Mouse (Mus musculus): ENCODE measurements around the gene Rmnd5b. TPM values are rescaled to one million over a fixed set of nuclear protein-coding genes. Genes with fewer than 3 reads are reported as not detected.
"Not testable (repeated sequence)": the region's sequence is repeated elsewhere in the genome, so short reads cannot be mapped to it uniquely, and the experiment has no call there.

Rmnd5b gene
- polyA plus RNA-seq, 1 experiment from 2014 or later, result 34.2 TPM

- H3K4me3 ChIP-seq (ENCODE audit: low read depth, low read length), result peak overlapping the region; percentile 32
- no peaks in the 10 kb centered on the region for H3K27me3 ChIP-seq (replicated peaks; ENCODE audit: control insufficient read depth, insufficient read depth, low read length)
- 9% methylated on average over 7 of the region's 7 CpGs for WGBS
- peak overlapping the region; percentile 53 for H3K9ac ChIP-seq (ENCODE audit: low read depth, low read length)
- H3K4me2 ChIP-seq (replicated peaks; ENCODE audit: low read depth), result peak overlapping the region; percentile 70
- H3K36me3 ChIP-seq (ENCODE audit: control insufficient read depth, insufficient read depth), result no peaks in the 10 kb centered on the region
- H3K4me1 ChIP-seq (replicated peaks; ENCODE audit: control insufficient read depth, insufficient read depth, low read length), result peaks cover 3% of the 10 kb centered on the region; the same call in 1 of the 2 replicates
- TF ChIP-seq CTCF (IDR thresholded peaks at IDR 0.05; ENCODE audit: low read depth), result no peak
- H3K27ac ChIP-seq (ENCODE audit: low read depth, low read length), result peak overlapping the region; percentile 91
- ATAC-seq, result peak; percentile 58
- no peaks in the 10 kb centered on the region for H3K9me3 ChIP-seq (ENCODE audit: control insufficient read depth)
Measured at GRCm38 (mm10) chr11:51615129-51615528, 20.6 kb downstream of the Rmnd5b start.

GRCm38 (mm10) chr11:51614256-51614655 is 21.4 kb downstream of the Rmnd5b start:
- peak; percentile 27 for TF ChIP-seq CTCF (IDR thresholded peaks at IDR 0.05; ENCODE audit: low read depth)
- no peaks in the 10 kb centered on the region for H3K27me3 ChIP-seq (replicated peaks; ENCODE audit: control insufficient read depth, insufficient read depth, low read length)
- 0 out of 2 replicates have a peak overlapping the region, but pooled peaks have one; percentile 91 for H3K27ac ChIP-seq (ENCODE audit: low read depth, low read length)
- H3K36me3 ChIP-seq (ENCODE audit: control insufficient read depth, insufficient read depth), result no peaks in the 10 kb centered on the region
- ATAC-seq, result no peak
- no peak overlapping the region for H3K4me3 ChIP-seq (ENCODE audit: low read depth, low read length)
- H3K4me2 ChIP-seq (replicated peaks; ENCODE audit: low read depth), result no peak overlapping the region
- H3K4me1 ChIP-seq (replicated peaks; ENCODE audit: control insufficient read depth, insufficient read depth, low read length), result peaks cover 6% of the 10 kb centered on the region; the same call in 1 of the 2 replicates
- H3K9ac ChIP-seq (ENCODE audit: low read depth, low read length), result no peak overlapping the region
- 74% methylated on average over 8 of the region's 8 CpGs for WGBS
- no peaks in the 10 kb centered on the region for H3K9me3 ChIP-seq (ENCODE audit: control insufficient read depth)

GRCm38 (mm10) chr11:51609940-51610339 is 25.8 kb downstream of the Rmnd5b start:
- H3K4me1 ChIP-seq (replicated peaks; ENCODE audit: control insufficient read depth, insufficient read depth, low read length), result peaks cover 11% of the 10 kb centered on the region; the same call in 1 of the 2 replicates
- not testable (repeated sequence) for H3K9me3 ChIP-seq (ENCODE audit: control insufficient read depth); H3K36me3 ChIP-seq (ENCODE audit: control insufficient read depth, insufficient read depth); ATAC-seq; H3K9ac ChIP-seq (ENCODE audit: low read depth, low read length); H3K4me2 ChIP-seq (replicated peaks; ENCODE audit: low read depth); H3K27me3 ChIP-seq (replicated peaks; ENCODE audit: control insufficient read depth, insufficient read depth, low read length); H3K4me3 ChIP-seq (ENCODE audit: low read depth, low read length); H3K27ac ChIP-seq (ENCODE audit: low read depth, low read length)
- WGBS, result 73% methylated on average over 5 of the region's 5 CpGs

GRCm38 (mm10) chr11:51609266-51609909 is 26.3 kb downstream of the Rmnd5b start:
- Histone ChIP-seq H3K4me2 (replicated peaks; ENCODE audit: low read depth) (peak overlapping the region; percentile 7; the same call in 1 of the 2 replicates), H3K27me3 (replicated peaks; ENCODE audit: control insufficient read depth, insufficient read depth, low read length) (no peaks in the 10 kb centered on the region), H3K4me3 (ENCODE audit: low read depth, low read length) (no peak overlapping the region), H3K4me1 (replicated peaks; ENCODE audit: control insufficient read depth, insufficient read depth, low read length) (0 out of 2 replicates have a peak, but pooled peaks cover 8% of the 10 kb centered on the region), H3K9ac (ENCODE audit: low read depth, low read length) (no peak overlapping the region), H3K27ac (ENCODE audit: low read depth, low read length) (no peak overlapping the region), H3K36me3 (ENCODE audit: control insufficient read depth, insufficient read depth) (peaks cover 4% of the 10 kb centered on the region), H3K9me3 (ENCODE audit: control insufficient read depth) (no peaks in the 10 kb centered on the region)
- ATAC-seq, result no peak
- WGBS, result 56% methylated on average over 3 of the region's 3 CpGs
- no peak for TF ChIP-seq CTCF (IDR thresholded peaks at IDR 0.05; ENCODE audit: low read depth)

- Histone ChIP-seq H3K4me1 (replicated peaks; ENCODE audit: control insufficient read depth, insufficient read depth, low read length) (0 out of 2 replicates have a peak, but pooled peaks cover 8% of the 10 kb centered on the region), H3K4me3 (ENCODE audit: low read depth, low read length) (peak overlapping the region; percentile 97), H3K9ac (ENCODE audit: low read depth, low read length) (peak overlapping the region; percentile 100), H3K9me3 (ENCODE audit: control insufficient read depth) (no peaks in the 10 kb centered on the region), H3K4me2 (replicated peaks; ENCODE audit: low read depth) (peak overlapping the region; percentile 84), H3K27ac (ENCODE audit: low read depth, low read length) (peak overlapping the region; percentile 97), H3K36me3 (ENCODE audit: control insufficient read depth, insufficient read depth) (peaks cover 24% of the 10 kb centered on the region), H3K27me3 (replicated peaks; ENCODE audit: control insufficient read depth, insufficient read depth, low read length) (no peaks in the 10 kb centered on the region)
- peak; percentile 21 for ATAC-seq
- no peak for TF ChIP-seq CTCF (IDR thresholded peaks at IDR 0.05; ENCODE audit: low read depth)
- WGBS, result 6% methylated on average over 15 of the region's 15 CpGs
Measured at GRCm38 (mm10) chr11:51607096-51607738, 28.5 kb downstream of the Rmnd5b start.

- 0 out of 2 replicates have a peak, but pooled peaks cover 8% of the 10 kb centered on the region for H3K4me1 ChIP-seq (replicated peaks; ENCODE audit: control insufficient read depth, insufficient read depth, low read length)
- H3K27ac ChIP-seq (ENCODE audit: low read depth, low read length), result peak within 1 kb of the TSS; percentile 97
- WGBS, result under 1% methylated on average over 88 of the region's 91 CpGs
- peaks cover 30% of the 10 kb centered on the region for H3K36me3 ChIP-seq (ENCODE audit: control insufficient read depth, insufficient read depth)
- peak within 1 kb of the TSS; percentile 97 for H3K4me3 ChIP-seq (ENCODE audit: low read depth, low read length)
- no peaks in the 10 kb centered on the region for H3K27me3 ChIP-seq (replicated peaks; ENCODE audit: control insufficient read depth, insufficient read depth, low read length)
- no peaks in the 10 kb centered on the region for H3K9me3 ChIP-seq (ENCODE audit: control insufficient read depth)
- TF ChIP-seq CTCF (IDR thresholded peaks at IDR 0.05; ENCODE audit: low read depth), result no peak
- peak within 1 kb of the TSS; percentile 100 for H3K9ac ChIP-seq (ENCODE audit: low read depth, low read length)
- H3K4me2 ChIP-seq (replicated peaks; ENCODE audit: low read depth), result peak within 1 kb of the TSS; percentile 84
- peak; percentile 90 for ATAC-seq
Measured at GRCm38 (mm10) chr11:51606447-51607095, 29.1 kb downstream of the Rmnd5b start, which contains the start of gene Hnrnpab. Gene Hnrnpab (minus strand): TSS chr11:51606847.
